Mouse (Mus musculus): ENCODE results near the gene Swt1. TPM values are rescaled to one million over a fixed set of nuclear protein-coding genes. Genes with fewer than 3 reads are reported as not detected.
"Not testable (repeated sequence)": the region's sequence is repeated elsewhere in the genome, so short reads cannot be mapped to it uniquely, and the experiment has no call there.

Swt1 gene
- total RNA-seq, 2 experiments from 2014 or later: 16.5 to 26.8 TPM

- DNase-seq: peak; percentile 39 to 59
Observed at GRCm38 (mm10) chr1:151366944-151367605, 61.2 kb downstream of the Swt1 start.

GRCm38 (mm10) chr1:151359374-151359773 lies 68.9 kb downstream of the Swt1 start:
- DNase-seq: no peak

GRCm38 (mm10) chr1:151355994-151356393 lies 72.3 kb downstream of the Swt1 start:
- no peak for DNase-seq

DNA sequence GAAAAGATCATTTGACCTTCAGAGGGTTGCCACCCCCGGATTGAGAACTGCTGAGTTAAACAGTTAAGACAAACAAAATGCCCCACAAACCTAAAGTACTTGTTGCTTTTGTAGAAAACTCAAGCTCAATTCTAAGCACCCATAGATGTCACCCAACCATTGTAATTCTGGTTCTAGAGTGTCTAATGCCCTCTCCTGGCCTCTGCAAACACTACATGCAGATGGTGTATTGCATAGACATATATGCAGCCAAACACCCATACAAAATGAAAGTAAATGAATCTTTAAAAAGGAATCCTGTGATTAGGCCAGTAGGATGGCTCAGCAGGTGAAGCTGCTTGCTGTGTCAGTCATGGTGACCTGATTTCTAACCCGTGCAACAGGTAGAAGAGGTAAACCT lies 75.3 kb downstream of the Swt1 start:
- peak; percentile 28 to 42 for DNase-seq

DNA sequence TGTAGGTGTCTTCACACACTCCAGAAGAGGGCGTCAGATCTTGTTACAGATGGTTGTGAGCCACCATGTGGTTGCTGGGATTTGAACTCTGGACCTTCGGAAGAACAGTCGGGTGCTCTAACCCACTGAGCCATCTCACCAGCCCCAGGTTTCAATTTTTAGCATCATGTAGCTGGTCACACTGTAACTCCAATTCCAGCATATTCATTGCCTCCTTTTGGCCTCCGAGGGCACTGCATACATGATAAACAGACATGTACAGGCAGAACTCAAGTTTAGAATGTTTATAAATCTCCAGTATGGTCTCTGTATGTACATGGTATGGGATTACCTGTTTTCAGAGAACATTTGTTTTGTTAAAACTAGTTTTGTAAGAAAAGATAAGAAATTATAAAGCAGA lies 80.0 kb downstream of the Swt1 start:
- DNase-seq: not testable (repeated sequence)

DNA sequence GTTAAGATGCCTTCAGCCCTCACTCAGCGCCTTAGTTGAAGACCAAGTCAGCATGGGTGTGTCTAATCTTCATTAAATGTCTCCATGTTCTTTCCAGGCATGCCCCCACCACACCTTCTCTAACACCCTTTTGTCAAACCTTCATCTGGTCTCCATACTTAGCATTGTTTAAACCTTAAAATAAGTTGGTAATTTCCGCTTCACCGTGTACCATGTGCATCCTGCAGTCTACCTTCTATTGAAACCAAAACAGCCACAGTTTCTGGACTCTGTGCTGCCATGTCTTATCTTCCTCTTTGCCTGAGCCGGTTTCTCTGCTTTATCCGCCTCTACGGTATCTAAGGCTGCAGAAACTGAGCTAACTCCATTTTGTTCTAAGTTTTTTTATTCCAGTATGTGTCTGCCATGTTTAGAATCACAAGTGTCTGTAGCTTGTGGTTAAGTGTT lies 81.6 kb downstream of the Swt1 start:
- DNase-seq: no peak

GRCm38 (mm10) chr1:151345863-151346195 lies 82.4 kb downstream of the Swt1 start:
- DNase-seq: no peak

GRCm38 (mm10) chr1:151345109-151345862 lies 83.0 kb downstream of the Swt1 start:
- peak; percentile 99 for DNase-seq

- DNase-seq: peak; percentile 98 to 99
Observed at GRCm38 (mm10) chr1:151344283-151345108, 83.8 kb downstream of the Swt1 start, which contains the start of gene Ivns1abp. Gene Ivns1abp (plus strand): TSS chr1:151344477.

- peak in 1 of 2 experiments; percentile 26 for DNase-seq
Observed at GRCm38 (mm10) chr1:151343571-151344282, 84.5 kb downstream of the Swt1 start.

- DNase-seq: peak in 1 of 2 experiments; percentile 27
Observed at GRCm38 (mm10) chr1:151342968-151343367, 85.3 kb downstream of the Swt1 start.

DNA sequence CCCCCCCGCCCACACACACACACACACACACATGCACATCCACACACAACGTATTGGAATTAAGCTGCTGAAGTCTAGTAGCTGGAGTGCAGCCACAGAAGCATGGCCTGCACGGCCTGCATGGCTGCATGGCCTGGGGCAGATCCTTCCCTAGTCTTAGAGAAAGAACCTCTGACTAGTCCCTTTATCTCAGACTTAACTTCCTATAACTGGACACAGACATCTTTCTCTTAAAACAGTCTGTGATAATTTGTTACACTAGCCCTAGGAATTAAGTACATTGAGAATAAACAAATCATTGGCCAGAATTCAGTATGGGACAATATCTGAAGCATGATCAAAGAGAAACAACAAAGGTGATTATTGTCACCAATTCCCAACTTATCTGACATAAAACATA lies 85.9 kb downstream of the Swt1 start:
- no peak for DNase-seq

GRCm38 (mm10) chr1:151341321-151342044 lies 86.8 kb downstream of the Swt1 start:
- no peak for DNase-seq

DNA sequence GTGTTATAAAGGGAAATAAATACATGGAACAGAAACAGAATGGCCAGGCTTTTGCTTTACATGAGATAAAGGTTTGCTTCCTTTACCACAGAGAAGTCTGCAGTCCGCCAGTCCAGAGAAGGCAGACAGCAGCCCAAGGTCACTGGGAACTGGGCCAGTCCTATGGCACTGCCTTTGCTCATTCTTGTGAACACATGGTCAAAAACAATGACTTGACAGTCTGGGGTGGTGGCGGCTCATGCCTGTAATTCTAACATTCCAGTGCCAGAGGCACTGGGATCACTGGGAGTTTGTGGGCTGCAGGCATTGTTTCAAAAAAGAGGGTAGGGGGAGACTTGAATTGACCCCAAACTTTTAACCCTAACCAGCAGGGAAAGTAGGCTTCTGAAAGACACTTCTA lies 89.3 kb downstream of the Swt1 start:
- peak; percentile 86 to 87 for DNase-seq

DNA sequence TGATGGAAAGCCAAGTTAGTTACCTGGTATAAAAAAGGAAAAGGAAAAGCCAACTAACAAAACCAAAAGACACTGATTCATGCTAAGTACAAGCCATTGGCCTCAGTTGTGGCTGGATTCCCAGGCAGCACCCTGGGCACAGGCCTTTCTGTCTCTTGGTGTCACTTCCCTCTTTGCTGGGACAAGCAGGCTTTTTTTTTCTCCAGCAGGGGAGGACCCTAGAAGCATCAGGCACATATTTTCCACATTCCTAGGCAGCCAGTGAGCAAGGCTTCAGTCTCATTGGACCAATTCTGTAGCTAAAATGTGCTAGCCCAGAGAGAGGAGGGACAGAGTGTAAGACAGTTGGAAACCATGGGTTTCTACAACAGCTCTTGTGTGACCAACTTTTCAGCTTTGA lies 90.0 kb downstream of the Swt1 start:
- DNase-seq: no peak

DNA sequence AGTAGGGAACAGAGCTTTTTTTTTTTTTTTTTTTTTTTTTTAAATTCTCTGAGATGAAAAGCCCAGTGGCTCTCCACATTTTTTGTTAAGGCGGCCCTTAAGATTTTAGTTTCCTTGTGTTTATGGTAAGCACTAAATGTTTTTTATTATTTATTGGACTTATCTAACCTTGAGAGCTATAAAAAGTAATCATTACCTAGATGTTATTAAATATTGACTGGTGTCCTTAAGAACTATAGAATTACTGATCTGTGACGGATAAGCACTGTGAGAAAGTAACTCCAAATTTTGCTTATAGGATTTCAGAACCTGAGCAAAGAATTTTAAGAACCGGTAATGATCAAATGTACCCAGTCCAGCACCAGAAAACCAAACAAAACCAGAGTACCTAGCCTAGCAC lies 95.4 kb downstream of the Swt1 start:
- no peak for DNase-seq

- no peak for DNase-seq
Observed at GRCm38 (mm10) chr1:151329601-151330000, 98.7 kb downstream of the Swt1 start.

DNA sequence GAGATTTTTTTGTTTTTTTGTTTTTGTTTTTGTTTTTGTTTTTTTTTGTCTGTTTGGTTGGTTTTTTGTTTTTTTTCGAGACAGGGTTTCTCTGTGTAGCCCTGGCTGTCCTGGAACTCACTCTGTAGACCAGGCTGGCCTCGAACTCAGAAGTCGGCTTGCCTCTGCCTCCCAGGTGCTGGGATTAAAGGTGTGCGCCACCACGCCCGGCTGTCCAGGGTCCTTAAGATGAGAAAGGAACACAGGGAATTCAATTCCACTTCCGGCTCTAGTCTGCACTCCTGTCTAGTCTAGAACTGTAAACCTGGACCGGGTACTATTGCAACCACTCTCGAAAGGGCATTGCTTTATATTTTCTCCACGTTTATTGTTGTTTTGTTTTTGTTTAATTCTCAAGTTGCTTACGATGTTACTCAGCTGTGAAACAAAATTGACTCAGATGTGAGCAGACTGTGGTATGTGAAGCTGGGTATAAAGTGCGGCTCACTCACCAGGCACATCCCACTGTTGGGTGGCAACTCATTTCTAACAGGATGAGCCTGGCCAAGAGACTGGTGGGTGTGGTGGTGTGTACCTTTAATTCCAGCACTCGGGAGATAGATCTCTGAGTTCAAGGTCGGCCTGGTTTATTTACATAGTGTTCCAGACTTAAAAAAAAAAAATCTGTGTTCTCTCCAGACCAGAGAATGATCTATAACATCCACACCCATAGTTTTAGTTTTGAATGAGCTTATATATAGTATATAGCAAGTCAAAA lies 99.7 kb downstream of the Swt1 start:
- no peak for DNase-seq

DNA sequence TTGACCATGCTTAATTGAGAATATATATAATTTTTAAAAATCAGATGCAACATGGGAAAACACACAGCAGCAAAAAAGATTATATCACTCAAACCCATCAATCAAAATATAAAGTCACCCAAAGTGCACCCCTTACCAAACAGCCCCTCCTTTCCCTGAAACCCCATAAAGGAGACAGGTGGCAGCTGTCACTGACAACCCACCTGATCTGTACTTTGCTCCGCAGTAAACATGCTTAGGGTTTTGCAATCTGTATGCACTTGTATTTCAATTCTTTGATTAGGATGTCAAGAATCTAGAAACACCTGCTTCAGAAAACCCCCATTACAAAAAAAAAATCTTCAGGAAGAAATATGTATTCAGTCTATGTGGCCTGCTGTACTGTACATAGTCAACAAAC lies 102.9 kb downstream of the Swt1 start:
- no peak for DNase-seq

DNA sequence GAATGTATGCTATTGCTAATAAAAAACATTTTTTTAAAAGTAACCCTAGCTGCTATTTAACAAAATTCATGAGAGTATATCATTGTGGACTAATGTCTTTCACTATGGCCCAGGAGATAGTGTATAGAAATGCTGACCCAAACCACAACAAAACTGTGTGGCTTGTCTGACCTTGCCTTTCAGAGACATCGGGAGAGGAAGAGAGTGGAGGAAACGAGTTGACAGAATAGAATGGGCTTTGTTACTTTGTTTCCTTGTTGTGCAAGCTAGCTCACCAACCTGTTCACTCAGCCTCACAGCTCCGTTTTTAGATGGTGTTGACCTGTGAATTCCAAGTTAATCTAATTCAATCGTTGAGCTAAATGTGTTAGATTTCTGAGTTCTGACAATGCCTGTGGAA lies 107.8 kb downstream of the Swt1 start:
- DNase-seq: no peak

- no peak for DNase-seq
Observed at GRCm38 (mm10) chr1:151319267-151319666, 109.0 kb downstream of the Swt1 start.

Measured in adrenal gland, postnatal 36 days (tissue).